In the genomic region with DNA sequence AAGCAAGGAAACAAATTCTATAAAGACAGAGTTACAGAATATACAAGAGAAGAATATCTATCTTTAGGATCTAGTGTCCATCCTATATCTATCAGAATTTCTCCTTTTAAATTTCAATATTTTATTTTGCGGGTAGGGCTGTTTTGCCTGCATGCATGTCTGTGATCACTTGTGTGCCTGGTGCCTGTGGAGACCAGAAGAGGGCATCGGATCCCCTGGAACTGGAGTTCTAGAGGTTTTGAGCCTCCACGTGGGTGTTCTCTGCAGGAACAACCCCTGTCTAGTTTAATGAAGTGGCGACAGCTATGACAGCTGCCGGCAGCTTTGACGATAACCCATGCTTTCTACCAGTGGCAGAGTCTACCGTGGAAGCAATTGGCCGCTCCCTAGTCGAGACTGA, we compare ENCODE assay signal across 10 mouse cellular contexts. TPM values are rescaled to one million over a fixed set of nuclear protein-coding genes. Genes with fewer than 3 reads are reported as not detected.
DNase-seq lines count a peak whose midpoint lies in the region; ATAC-seq and TF ChIP-seq lines count a peak whose summit lies in the region.
"Had no signal": no experiment of that assay in that cellular context is flagged by ENCODE, and none has a peak within 500 bp of the region (broad histone marks: within the 10 kb centered on the region; RNA-seq: fewer than 3 reads in every experiment).

No protein-coding gene starts in this region.

- DNase-seq in cerebellum, adult 18-20 months = peak; percentile 15 to 21
- no peak for DNase-seq in cerebellum, adult 9-11 months
- peak; percentile 71 for DNase-seq in ES-CJ7 (ENCODE audit: low read depth, low spot score)
- peak; percentile 64 for DNase-seq in embryo, embryonic 10.5 days (ENCODE audit: low spot score)
- DNase-seq in heart, postnatal 36 days = peak; percentile 17 to 26
- peak; percentile 23 to 31 for DNase-seq in layer of hippocampus, adult 8-10 months (ENCODE audit: low spot score in 2 of 2)
- peak; percentile 67 for DNase-seq in lung, postnatal 0 days (ENCODE audit: low spot score)

- no peaks in the 10 kb centered on the region for H3K36me3 ChIP-seq in lung, postnatal 0 days (ENCODE audit: insufficient read depth, low read length)
- no peaks in the 10 kb centered on the region for H3K36me3 ChIP-seq in stomach, embryonic 16.5 days (ENCODE audit: control insufficient read depth, insufficient read depth, low read length)
- H3K36me3 ChIP-seq: G1E had no signal

- H3K4me3 ChIP-seq in lung, postnatal 0 days (ENCODE audit: low read depth, low read length) = peak overlapping the region; percentile 17; the same call in 1 of the 2 replicates
- 0 out of 2 replicates have a peak overlapping the region, but pooled peaks have one; percentile 26 for H3K4me3 ChIP-seq in stomach, embryonic 16.5 days (replicated peaks; ENCODE audit: low read length)

- 11% methylated on average over 9 of the region's 9 CpGs for WGBS in lung, postnatal 0 days
- 9% methylated on average over 9 of the region's 9 CpGs for WGBS in stomach, embryonic 16.5 days

- H3K4me1 ChIP-seq in lung, postnatal 0 days (ENCODE audit: insufficient read depth, low read depth, low read length) = peaks cover 7% of the 10 kb centered on the region; the same call in 1 of the 2 replicates
- H3K4me1 ChIP-seq in stomach, embryonic 16.5 days (ENCODE audit: control insufficient read depth, insufficient read depth, low read length) = peaks cover 7% of the 10 kb centered on the region

- peak; percentile 58 for TF ChIP-seq CTCF in lung, postnatal 0 days (IDR thresholded peaks at IDR 0.05)

- peak overlapping the region; percentile 46 for H3K4me2 ChIP-seq in lung, postnatal 0 days (replicated peaks; ENCODE audit: low read depth, low read length)
- H3K4me2 ChIP-seq in stomach, embryonic 16.5 days (ENCODE audit: low read depth, low read length) = peak overlapping the region; percentile 44

- ATAC-seq in lung, postnatal 0 days = peak; percentile 82
- peak; percentile 19; the same call in 1 of the 2 replicates for ATAC-seq in stomach, embryonic 16.5 days (ENCODE audit: insufficient read depth, low FRiP score)

- H3K27ac ChIP-seq in lung, postnatal 0 days (ENCODE audit: low read length) = no peak overlapping the region
- H3K27ac ChIP-seq in stomach, embryonic 16.5 days (ENCODE audit: low read length) = no peak overlapping the region

- TF ChIP-seq EP300 in lung, postnatal 0 days (IDR thresholded peaks at IDR 0.05) = no peak

- no peaks in the 10 kb centered on the region for H3K27me3 ChIP-seq in lung, postnatal 0 days (replicated peaks; ENCODE audit: insufficient read depth, low read length)
- no peaks in the 10 kb centered on the region for H3K27me3 ChIP-seq in stomach, embryonic 16.5 days (ENCODE audit: control insufficient read depth, insufficient read depth, low read length)

- H3K9me3 ChIP-seq in lung, postnatal 0 days (ENCODE audit: low read length) = no peaks in the 10 kb centered on the region
- H3K9me3 ChIP-seq in stomach, embryonic 16.5 days (replicated peaks; ENCODE audit: control insufficient read depth, low read length) = no peaks in the 10 kb centered on the region
- H3K9me3 ChIP-seq: G1E had no signal

- intact Hi-C loops in heart, postnatal 36 days (cut with DNase I) = loop anchor here (5.0 kb wide), 1 partner anchor 86 kb away; a partner anchor contains a TSS

- no peak overlapping the region for H3K9ac ChIP-seq in lung, postnatal 0 days (replicated peaks; ENCODE audit: low read depth)
- no peak overlapping the region; the same call in 1 of the 2 replicates for H3K9ac ChIP-seq in stomach, embryonic 16.5 days (ENCODE audit: low read length)

RNA-seq across cellular contexts. Expression of a gene that starts 16.0 kb away (rescaled TPM):
- not detected for total RNA-seq in heart, postnatal 36 days (2021)
- under 1 TPM in 2 of 4 experiments, not detected in 2; 0.25 to 0.26 TPM for total RNA-seq in layer of hippocampus, adult 8-10 months (2022)
- 0.06 and 0.17 TPM in 2 replicates for polyA plus RNA-seq in lung, postnatal 0 days (2015; fragmentation: Nextera tagmentation; extraction: Ambion mirVana)
- polyA plus RNA-seq in stomach, embryonic 16.5 days (2015; fragmentation: Nextera tagmentation; extraction: Ambion mirVana) = 4.6 and 5.2 TPM in 2 replicates

RNA-seq across cellular contexts. Expression of a gene that starts 16.0 kb away (rescaled TPM):
- total RNA-seq in heart, postnatal 36 days (2021) = not detected
- total RNA-seq in layer of hippocampus, adult 8-10 months (2022) = not detected
- 0.39 and 0.42 TPM in 2 replicates for polyA plus RNA-seq in lung, postnatal 0 days (2015; fragmentation: Nextera tagmentation; extraction: Ambion mirVana)
- polyA plus RNA-seq in stomach, embryonic 16.5 days (2015; fragmentation: Nextera tagmentation; extraction: Ambion mirVana) = 0.20 and 0.30 TPM in 2 replicates
- total RNA-seq: left cerebral cortex, postnatal 36 days had no signal
